Mouse (Mus musculus): ENCODE measurements around the gene Fggy.

GRCm38 (mm10) chr4:95862781-95863499, 305.6 kb downstream of the Fggy start:
- TF ChIP-seq CTCF (IDR thresholded peaks at IDR 0.05; ENCODE audit: low read depth, low read length) (no peak), EP300 (IDR thresholded peaks at IDR 0.05; ENCODE audit: insufficient read depth, low read depth, low read length) (no peak), POLR2A (IDR thresholded peaks at IDR 0.05; ENCODE audit: insufficient read depth, low read length) (no peak)

All from ES-Bruce4 (cell line).